Mouse (Mus musculus): ENCODE results near the gene Tada2a. TPM values are rescaled to one million over a fixed set of nuclear protein-coding genes. Genes with fewer than 3 reads are reported as not detected.

The Tada2a gene
- polyA plus RNA-seq, 1 experiment from 2014 or later: 31.5 TPM

DNA sequence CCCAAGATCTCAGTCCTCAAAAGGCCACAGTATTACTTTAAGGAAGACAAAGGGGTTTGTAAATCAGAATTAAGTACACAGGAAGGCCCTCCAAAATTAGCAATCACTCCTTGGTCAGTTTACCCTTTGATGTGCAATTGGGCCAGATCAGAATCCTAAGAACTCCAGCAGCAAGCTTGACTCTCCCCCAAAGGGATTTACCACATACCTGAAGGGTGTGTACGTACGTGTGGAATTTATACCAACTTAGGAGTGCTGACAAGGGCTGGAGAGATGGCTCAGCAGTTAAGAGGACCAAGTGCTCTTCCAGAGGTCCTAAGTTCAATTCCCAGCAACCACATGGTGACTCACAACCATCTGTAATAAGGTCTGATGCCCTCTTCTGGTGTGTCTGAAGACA is 67.5 kb downstream of the Tada2a start:
- no peak overlapping the region for H3K27ac ChIP-seq (ENCODE audit: low read length)
- H3K27me3 ChIP-seq (ENCODE audit: control insufficient read depth, insufficient read depth, low read depth, low read length): peaks cover 6% of the 10 kb centered on the region
- ATAC-seq: no peak
- H3K4me3 ChIP-seq (ENCODE audit: low read depth, low read length): no peak overlapping the region
- H3K36me3 ChIP-seq (ENCODE audit: control insufficient read depth, insufficient read depth, low read length): no peaks in the 10 kb centered on the region
- H3K4me2 ChIP-seq (ENCODE audit: low read length): no peak overlapping the region
- no peaks in the 10 kb centered on the region for H3K9me3 ChIP-seq (replicated peaks; ENCODE audit: control insufficient read depth, low read length, poor library complexity, severe bottlenecking)
- H3K9ac ChIP-seq (ENCODE audit: low read depth, low read length): no peak overlapping the region
- WGBS: 93% methylated on average over 2 of the region's 2 CpGs
- peaks cover 4% of the 10 kb centered on the region; the same call in 1 of the 2 replicates for H3K4me1 ChIP-seq (ENCODE audit: control insufficient read depth, insufficient read depth, low read length)

DNA sequence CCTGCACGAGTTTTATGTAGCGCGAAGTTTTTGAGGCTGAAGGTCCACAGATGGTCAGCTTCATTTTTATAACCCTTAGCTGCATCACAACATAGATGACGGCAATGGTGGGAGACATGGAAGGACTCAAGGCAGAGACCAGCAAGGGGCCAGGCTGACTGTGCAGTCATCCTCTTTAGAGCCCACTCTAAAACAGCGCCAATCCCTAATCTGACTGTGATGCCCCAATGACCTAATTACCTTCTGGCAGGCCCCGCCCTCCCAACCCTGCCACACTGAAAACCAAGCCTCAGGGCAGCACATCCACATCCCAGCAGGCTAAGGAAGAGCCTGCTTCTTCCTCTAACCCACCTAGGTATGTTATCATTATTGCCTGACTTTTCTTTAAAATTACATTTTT is 68.8 kb downstream of the Tada2a start:
- Histone ChIP-seq H3K4me1 (ENCODE audit: control insufficient read depth, insufficient read depth, low read length) (no peaks in the 10 kb centered on the region), H3K4me3 (ENCODE audit: low read depth, low read length) (no peak overlapping the region), H3K9me3 (replicated peaks; ENCODE audit: control insufficient read depth, low read length, poor library complexity, severe bottlenecking) (no peaks in the 10 kb centered on the region), H3K27me3 (ENCODE audit: control insufficient read depth, insufficient read depth, low read depth, low read length) (peaks cover 2% of the 10 kb centered on the region; the same call in 1 of the 2 replicates), H3K9ac (ENCODE audit: low read depth, low read length) (no peak overlapping the region), H3K27ac (ENCODE audit: low read length) (no peak overlapping the region), H3K4me2 (ENCODE audit: low read length) (no peak overlapping the region), H3K36me3 (ENCODE audit: control insufficient read depth, insufficient read depth, low read length) (no peaks in the 10 kb centered on the region)
- WGBS: 84% methylated on average over 6 of the region's 6 CpGs
- no peak for ATAC-seq

DNA sequence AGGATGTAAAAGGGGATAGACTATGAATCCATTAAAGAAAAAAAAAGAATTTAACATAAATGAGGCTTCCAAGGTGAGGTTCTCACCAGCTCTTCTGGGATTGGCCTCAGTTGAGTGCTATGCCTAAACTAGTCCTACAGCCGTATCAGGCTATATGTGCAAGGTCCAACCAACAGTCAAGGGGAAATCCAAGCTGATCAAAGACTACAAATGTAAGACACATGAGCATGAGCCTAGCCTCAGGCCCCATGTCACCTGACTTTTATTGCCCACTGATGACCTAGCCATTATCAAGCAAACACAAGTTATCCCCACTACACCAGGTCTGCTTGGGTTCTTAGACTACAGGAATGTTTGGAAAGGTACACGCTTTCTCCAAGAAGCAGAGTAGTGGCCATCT is 69.6 kb downstream of the Tada2a start:
- Histone ChIP-seq H3K4me3 (ENCODE audit: low read depth, low read length) (no peak overlapping the region), H3K9ac (ENCODE audit: low read depth, low read length) (no peak overlapping the region), H3K27ac (ENCODE audit: low read length) (no peak overlapping the region), H3K27me3 (ENCODE audit: control insufficient read depth, insufficient read depth, low read depth, low read length) (no peaks in the 10 kb centered on the region; the same call in 1 of the 2 replicates), H3K4me2 (ENCODE audit: low read length) (no peak overlapping the region), H3K4me1 (ENCODE audit: control insufficient read depth, insufficient read depth, low read length) (no peaks in the 10 kb centered on the region), H3K9me3 (replicated peaks; ENCODE audit: control insufficient read depth, low read length, poor library complexity, severe bottlenecking) (no peaks in the 10 kb centered on the region), H3K36me3 (ENCODE audit: control insufficient read depth, insufficient read depth, low read length) (no peaks in the 10 kb centered on the region)
- ATAC-seq: no peak
- 95% methylated on average over 2 of the region's 2 CpGs for WGBS

DNA sequence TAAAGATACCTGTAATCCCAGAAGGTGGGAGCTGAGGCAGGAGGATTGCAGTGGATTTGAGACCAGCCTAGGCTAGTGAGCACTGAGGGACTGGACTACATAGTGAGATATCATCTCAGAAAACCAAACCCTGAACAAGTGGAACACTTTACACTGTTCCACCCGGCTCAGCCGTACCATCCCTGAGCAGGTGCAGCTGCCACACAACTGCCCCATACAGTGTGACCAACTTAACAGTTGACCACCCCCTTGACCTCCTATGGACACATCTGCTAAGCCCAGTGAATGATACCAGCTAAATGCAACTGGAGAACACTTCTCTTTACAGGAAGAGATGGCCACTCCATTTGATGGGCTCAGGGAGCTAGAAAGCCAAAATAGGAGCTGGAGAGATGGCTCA is 72.0 kb downstream of the Tada2a start:
- Histone ChIP-seq H3K4me3 (ENCODE audit: low read depth, low read length) (no peak overlapping the region), H3K4me1 (ENCODE audit: control insufficient read depth, insufficient read depth, low read length) (peaks cover 3% of the 10 kb centered on the region; the same call in 1 of the 2 replicates), H3K36me3 (ENCODE audit: control insufficient read depth, insufficient read depth, low read length) (no peaks in the 10 kb centered on the region), H3K27ac (ENCODE audit: low read length) (no peak overlapping the region), H3K9ac (ENCODE audit: low read depth, low read length) (no peak overlapping the region), H3K27me3 (ENCODE audit: control insufficient read depth, insufficient read depth, low read depth, low read length) (no peaks in the 10 kb centered on the region), H3K9me3 (replicated peaks; ENCODE audit: control insufficient read depth, low read length, poor library complexity, severe bottlenecking) (no peaks in the 10 kb centered on the region), H3K4me2 (ENCODE audit: low read length) (no peak overlapping the region)
- WGBS: 91% methylated on average over 2 of the region's 2 CpGs
- no peak for ATAC-seq

DNA sequence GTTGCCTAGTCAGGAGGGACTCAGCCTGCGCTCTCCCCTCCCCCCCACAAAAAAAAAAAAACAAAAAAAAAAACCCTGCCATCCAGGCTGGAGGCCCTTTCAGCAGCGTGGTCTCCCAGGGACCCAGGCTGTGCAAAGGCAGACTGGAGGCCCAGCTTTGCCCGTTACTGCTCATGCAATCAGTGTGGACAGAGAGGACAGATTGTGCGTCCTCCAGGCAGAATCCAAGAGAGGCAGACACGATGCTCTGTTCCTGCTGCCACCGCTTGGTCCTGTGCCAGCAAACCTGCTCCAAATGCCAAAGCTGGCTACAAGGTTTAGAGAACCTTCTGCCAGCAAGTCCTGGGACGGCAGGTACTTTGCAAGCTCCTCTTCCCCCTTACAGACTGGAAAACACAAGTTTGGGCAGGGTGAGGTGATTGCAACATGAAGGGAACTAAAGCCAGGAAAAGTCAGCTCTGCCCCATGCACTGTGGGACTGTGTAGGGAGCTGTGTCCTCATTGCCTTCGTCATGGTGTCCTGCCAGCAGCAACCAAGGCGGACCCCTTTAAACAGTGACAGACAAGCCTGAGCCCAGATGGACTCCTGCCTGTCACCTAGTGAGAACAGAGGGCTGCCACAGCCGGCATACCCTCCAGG is 75.8 kb downstream of the Tada2a start:
- H3K4me3 ChIP-seq (ENCODE audit: low read depth, low read length): no peak overlapping the region
- H3K27ac ChIP-seq (ENCODE audit: low read length): peak overlapping the region; percentile 35; the same call in 1 of the 2 replicates
- H3K4me2 ChIP-seq (ENCODE audit: low read length): no peak overlapping the region
- no peaks in the 10 kb centered on the region for H3K27me3 ChIP-seq (ENCODE audit: control insufficient read depth, insufficient read depth, low read depth, low read length)
- WGBS: 52% methylated on average over 10 of the region's 10 CpGs
- no peak overlapping the region for H3K9ac ChIP-seq (ENCODE audit: low read depth, low read length)
- H3K4me1 ChIP-seq (ENCODE audit: control insufficient read depth, insufficient read depth, low read length): peaks cover 3% of the 10 kb centered on the region; the same call in 1 of the 2 replicates
- no peak for ATAC-seq
- H3K36me3 ChIP-seq (ENCODE audit: control insufficient read depth, insufficient read depth, low read length): no peaks in the 10 kb centered on the region
- H3K9me3 ChIP-seq (replicated peaks; ENCODE audit: control insufficient read depth, low read length, poor library complexity, severe bottlenecking): no peaks in the 10 kb centered on the region

DNA sequence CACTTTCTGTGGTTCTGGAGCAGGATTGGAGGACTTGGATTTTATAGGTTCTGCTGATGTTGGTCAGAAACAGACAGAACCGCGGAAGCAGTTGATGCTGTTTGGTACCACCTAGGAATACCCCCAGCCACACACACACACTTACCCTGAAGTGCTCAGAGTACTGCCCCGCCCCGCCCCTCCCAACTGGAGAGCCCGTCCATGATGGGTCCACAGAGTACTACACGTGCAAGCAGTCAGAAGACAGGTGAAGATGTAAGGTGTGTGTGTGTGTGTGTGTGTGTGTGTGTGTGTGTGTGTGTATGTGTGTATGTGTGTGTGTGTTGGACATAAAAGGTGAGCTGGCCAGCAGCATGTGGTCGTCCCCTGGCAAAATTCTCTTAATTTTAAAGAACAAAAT is 76.3 kb downstream of the Tada2a start:
- no peaks in the 10 kb centered on the region for H3K36me3 ChIP-seq (ENCODE audit: control insufficient read depth, insufficient read depth, low read length)
- no peak for ATAC-seq
- H3K4me1 ChIP-seq (ENCODE audit: control insufficient read depth, insufficient read depth, low read length): peaks cover 3% of the 10 kb centered on the region; the same call in 1 of the 2 replicates
- H3K4me3 ChIP-seq (ENCODE audit: low read depth, low read length): no peak overlapping the region
- no peak overlapping the region for H3K4me2 ChIP-seq (ENCODE audit: low read length)
- no peak overlapping the region for H3K27ac ChIP-seq (ENCODE audit: low read length)
- WGBS: 88% methylated on average over 7 of the region's 7 CpGs
- no peaks in the 10 kb centered on the region for H3K27me3 ChIP-seq (ENCODE audit: control insufficient read depth, insufficient read depth, low read depth, low read length)
- no peaks in the 10 kb centered on the region for H3K9me3 ChIP-seq (replicated peaks; ENCODE audit: control insufficient read depth, low read length, poor library complexity, severe bottlenecking)
- H3K9ac ChIP-seq (ENCODE audit: low read depth, low read length): no peak overlapping the region

DNA sequence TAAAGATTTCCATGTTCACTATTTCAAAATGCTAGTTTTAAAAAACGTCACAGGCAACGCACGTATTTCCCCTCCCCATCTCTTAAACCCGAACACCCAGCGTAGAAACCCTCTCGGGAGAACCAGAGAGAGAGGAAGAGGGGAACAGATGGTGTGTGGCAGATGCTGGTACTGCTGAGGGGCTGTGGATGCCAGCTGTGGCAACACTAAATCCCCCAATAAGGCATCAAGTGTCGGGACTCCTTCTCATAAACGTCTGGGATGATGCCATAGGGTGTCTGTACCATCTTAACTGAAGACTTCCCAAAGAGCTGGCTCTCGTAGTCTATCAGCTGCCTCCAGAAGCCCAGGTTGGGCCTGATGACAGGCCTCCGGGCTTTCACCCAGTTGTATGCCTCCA is 81.0 kb downstream of the Tada2a start:
- no peaks in the 10 kb centered on the region for H3K36me3 ChIP-seq (ENCODE audit: control insufficient read depth, insufficient read depth, low read length)
- peaks cover 18% of the 10 kb centered on the region for H3K4me1 ChIP-seq (ENCODE audit: control insufficient read depth, insufficient read depth, low read length)
- H3K4me2 ChIP-seq (ENCODE audit: low read length): no peak overlapping the region
- 44% methylated on average over 10 of the region's 10 CpGs for WGBS
- H3K27ac ChIP-seq (ENCODE audit: low read length): no peak overlapping the region
- H3K4me3 ChIP-seq (ENCODE audit: low read depth, low read length): no peak overlapping the region
- no peaks in the 10 kb centered on the region for H3K27me3 ChIP-seq (ENCODE audit: control insufficient read depth, insufficient read depth, low read depth, low read length)
- H3K9me3 ChIP-seq (replicated peaks; ENCODE audit: control insufficient read depth, low read length, poor library complexity, severe bottlenecking): no peaks in the 10 kb centered on the region
- no peak overlapping the region for H3K9ac ChIP-seq (ENCODE audit: low read depth, low read length)
- no peak for ATAC-seq

DNA sequence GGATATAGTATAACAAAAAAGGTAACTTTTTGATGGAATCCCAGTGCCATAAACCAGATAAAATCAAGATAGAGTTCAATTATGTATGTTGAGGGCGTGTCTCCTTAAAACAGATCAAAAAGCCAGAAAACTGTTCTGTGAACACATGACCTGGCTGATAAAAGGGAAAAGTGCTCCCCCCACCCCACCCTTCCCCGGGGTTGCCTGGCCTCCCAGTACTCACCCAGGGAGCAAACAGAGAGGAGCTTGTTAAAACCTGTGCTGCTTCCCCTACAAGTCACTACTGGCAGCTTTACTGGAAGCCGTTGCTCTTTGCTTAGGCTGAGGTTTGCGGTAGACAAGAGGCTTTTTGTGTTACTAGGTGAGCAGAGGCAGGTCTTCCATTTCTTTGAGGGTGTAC is 82.1 kb downstream of the Tada2a start:
- H3K36me3 ChIP-seq (ENCODE audit: control insufficient read depth, insufficient read depth, low read length): no peaks in the 10 kb centered on the region
- no peaks in the 10 kb centered on the region for H3K27me3 ChIP-seq (ENCODE audit: control insufficient read depth, insufficient read depth, low read depth, low read length)
- no peak for ATAC-seq
- H3K9me3 ChIP-seq (replicated peaks; ENCODE audit: control insufficient read depth, low read length, poor library complexity, severe bottlenecking): no peaks in the 10 kb centered on the region
- H3K4me2 ChIP-seq (ENCODE audit: low read length): no peak overlapping the region
- no peak overlapping the region for H3K27ac ChIP-seq (ENCODE audit: low read length)
- H3K4me1 ChIP-seq (ENCODE audit: control insufficient read depth, insufficient read depth, low read length): peaks cover 27% of the 10 kb centered on the region
- H3K4me3 ChIP-seq (ENCODE audit: low read depth, low read length): no peak overlapping the region
- 67% methylated on average over 4 of the region's 4 CpGs for WGBS
- H3K9ac ChIP-seq (ENCODE audit: low read depth, low read length): no peak overlapping the region

DNA sequence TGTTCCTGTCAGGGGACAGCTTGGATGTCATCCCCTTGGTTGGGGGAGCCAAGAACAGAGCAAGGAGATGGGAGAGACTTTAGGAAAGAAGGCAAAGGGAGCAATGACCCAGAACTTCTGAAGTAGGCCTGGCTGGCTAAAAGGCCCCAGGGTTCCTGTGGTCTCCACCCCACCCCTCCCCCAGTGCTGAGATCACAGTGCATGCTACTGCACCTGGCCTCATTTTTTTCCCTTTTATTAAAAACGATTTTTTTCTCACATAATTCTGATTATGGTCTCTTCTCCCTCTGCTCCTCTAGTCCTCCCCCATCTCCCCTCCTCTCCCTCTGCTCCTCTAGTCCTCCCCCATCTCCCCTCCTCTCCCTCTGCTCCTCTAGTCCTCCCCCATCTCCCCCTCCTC is 84.4 kb downstream of the Tada2a start:
- no peak overlapping the region for H3K27ac ChIP-seq (ENCODE audit: low read length)
- peaks cover 27% of the 10 kb centered on the region for H3K4me1 ChIP-seq (ENCODE audit: control insufficient read depth, insufficient read depth, low read length)
- ATAC-seq: no peak
- no peak overlapping the region for H3K4me2 ChIP-seq (ENCODE audit: low read length)
- no peaks in the 10 kb centered on the region for H3K9me3 ChIP-seq (replicated peaks; ENCODE audit: control insufficient read depth, low read length, poor library complexity, severe bottlenecking)
- WGBS: 41% methylated on average over 1 of the region's 1 CpGs
- H3K9ac ChIP-seq (ENCODE audit: low read depth, low read length): no peak overlapping the region
- H3K4me3 ChIP-seq (ENCODE audit: low read depth, low read length): no peak overlapping the region
- H3K27me3 ChIP-seq (ENCODE audit: control insufficient read depth, insufficient read depth, low read depth, low read length): no peaks in the 10 kb centered on the region
- peaks cover 7% of the 10 kb centered on the region for H3K36me3 ChIP-seq (ENCODE audit: control insufficient read depth, insufficient read depth, low read length)
